14 mouse cellular contexts compared by ENCODE assay signal in genomic region chr9:59249359-59249758, GRCm38 (mm10). TPM values are rescaled to one million over a fixed set of nuclear protein-coding genes. Genes with fewer than 3 reads are reported as not detected.
A peak's percentile ranks its signal among the peaks of the same experiment; 100 is the strongest.
DNase-seq lines count a peak whose midpoint lies in the region; ATAC-seq lines count a peak whose summit lies in the region.
"Had no signal": no experiment of that assay in that cellular context is flagged by ENCODE, and none has a peak within 500 bp of the region (broad histone marks: within the 10 kb centered on the region; RNA-seq: fewer than 3 reads in every experiment).

No protein-coding gene starts in this region.

- H3K9me3 ChIP-seq in hindbrain, embryonic 14.5 days (ENCODE audit: control insufficient read depth, low read length) = no peaks in the 10 kb centered on the region
- no peaks in the 10 kb centered on the region for H3K9me3 ChIP-seq in hindbrain, embryonic 12.5 days (replicated peaks)
- no peaks in the 10 kb centered on the region for H3K9me3 ChIP-seq in lung, embryonic 16.5 days (ENCODE audit: control insufficient read depth, low read length)
- no peaks in the 10 kb centered on the region for H3K9me3 ChIP-seq in embryonic facial prominence, embryonic 14.5 days (ENCODE audit: control insufficient read depth, low read length)
- H3K9me3 ChIP-seq: lung, embryonic 15.5 days; neural tube, embryonic 12.5 days had no signal

- ATAC-seq in hindbrain, embryonic 14.5 days (ENCODE audit: low FRiP score) = no peak
- no peak for ATAC-seq in hindbrain, embryonic 12.5 days (ENCODE audit: low FRiP score)
- peak; percentile 61; the same call in 1 of the 2 replicates for ATAC-seq in lung, embryonic 16.5 days (ENCODE audit: low read depth)
- no peak for ATAC-seq in embryonic facial prominence, embryonic 14.5 days (ENCODE audit: low read depth)

- 0 out of 2 replicates have a peak, but pooled peaks cover 10% of the 10 kb centered on the region for H3K4me1 ChIP-seq in hindbrain, embryonic 14.5 days (replicated peaks; ENCODE audit: control insufficient read depth, insufficient read depth, low read length)
- H3K4me1 ChIP-seq in hindbrain, embryonic 12.5 days = peaks cover 13% of the 10 kb centered on the region
- peaks cover 6% of the 10 kb centered on the region; the same call in 1 of the 2 replicates for H3K4me1 ChIP-seq in lung, embryonic 16.5 days (replicated peaks; ENCODE audit: control insufficient read depth, insufficient read depth, low read length)
- H3K4me1 ChIP-seq in embryonic facial prominence, embryonic 14.5 days (ENCODE audit: control insufficient read depth, insufficient read depth, low read length) = 0 out of 2 replicates have a peak, but pooled peaks cover 13% of the 10 kb centered on the region

- no peak for DNase-seq in hindbrain, embryonic 14.5 days (ENCODE audit: low spot score)
- no peak for DNase-seq in lung, postnatal 36 days
- DNase-seq in adipocyte (ENCODE audit: low spot score) = peak; percentile 56
- peak; percentile 41 for DNase-seq in embryonic facial prominence, embryonic 14.5 days (ENCODE audit: low spot score)
- no peak for DNase-seq in right cerebral cortex, postnatal 4 days
- DNase-seq: adrenal gland, postnatal 14 days; cerebellum, adult 9-11 months; heart, adult 18-20 months; kidney, adult 9 months; liver had no signal

- H3K36me3 ChIP-seq in hindbrain, embryonic 14.5 days (replicated peaks; ENCODE audit: control insufficient read depth, insufficient read depth) = no peaks in the 10 kb centered on the region
- no peaks in the 10 kb centered on the region for H3K36me3 ChIP-seq in hindbrain, embryonic 12.5 days
- no peaks in the 10 kb centered on the region for H3K36me3 ChIP-seq in lung, embryonic 16.5 days (ENCODE audit: control insufficient read depth, insufficient read depth, low read length)
- no peaks in the 10 kb centered on the region for H3K36me3 ChIP-seq in embryonic facial prominence, embryonic 14.5 days (ENCODE audit: control insufficient read depth, insufficient read depth, low read length)
- H3K36me3 ChIP-seq: lung, embryonic 15.5 days; neural tube, embryonic 12.5 days had no signal

- H3K9ac ChIP-seq in hindbrain, embryonic 14.5 days = no peak overlapping the region
- H3K9ac ChIP-seq in hindbrain, embryonic 12.5 days = no peak overlapping the region
- no peak overlapping the region for H3K9ac ChIP-seq in lung, embryonic 16.5 days (ENCODE audit: low read length)
- H3K9ac ChIP-seq in embryonic facial prominence, embryonic 14.5 days (ENCODE audit: low read depth, low read length) = no peak overlapping the region
- H3K9ac ChIP-seq: lung, embryonic 15.5 days; neural tube, embryonic 12.5 days had no signal

- no peak overlapping the region for H3K4me3 ChIP-seq in hindbrain, embryonic 14.5 days (replicated peaks; ENCODE audit: low read length)
- H3K4me3 ChIP-seq in hindbrain, embryonic 12.5 days = no peak overlapping the region
- H3K4me3 ChIP-seq in lung, embryonic 16.5 days (ENCODE audit: low read length) = no peak overlapping the region
- H3K4me3 ChIP-seq in embryonic facial prominence, embryonic 14.5 days (ENCODE audit: low read depth, low read length) = no peak overlapping the region
- H3K4me3 ChIP-seq: lung, embryonic 15.5 days; neural tube, embryonic 12.5 days had no signal

- 0 out of 2 replicates have a peak overlapping the region, but pooled peaks have one; percentile 2 for H3K4me2 ChIP-seq in hindbrain, embryonic 14.5 days (replicated peaks)
- no peak overlapping the region for H3K4me2 ChIP-seq in hindbrain, embryonic 12.5 days (replicated peaks)
- no peak overlapping the region for H3K4me2 ChIP-seq in lung, embryonic 16.5 days (ENCODE audit: low read depth, low read length)
- H3K4me2 ChIP-seq in embryonic facial prominence, embryonic 14.5 days (ENCODE audit: low read depth, low read length) = no peak overlapping the region
- H3K4me2 ChIP-seq: lung, embryonic 15.5 days; neural tube, embryonic 12.5 days had no signal

- no peak overlapping the region for H3K27ac ChIP-seq in hindbrain, embryonic 14.5 days
- no peak overlapping the region for H3K27ac ChIP-seq in hindbrain, embryonic 12.5 days
- no peak overlapping the region for H3K27ac ChIP-seq in lung, embryonic 16.5 days (ENCODE audit: low read length)
- H3K27ac ChIP-seq in embryonic facial prominence, embryonic 14.5 days (replicated peaks; ENCODE audit: low read depth, low read length) = no peak overlapping the region
- H3K27ac ChIP-seq: lung, embryonic 15.5 days; neural tube, embryonic 12.5 days had no signal

- WGBS in hindbrain, embryonic 14.5 days = 81% methylated on average over 3 of the region's 3 CpGs
- 74% methylated on average over 3 of the region's 3 CpGs for WGBS in hindbrain, embryonic 12.5 days
- WGBS in lung, embryonic 16.5 days = 45% methylated on average over 3 of the region's 3 CpGs
- WGBS in embryonic facial prominence, embryonic 14.5 days = 73% methylated on average over 3 of the region's 3 CpGs

- no peaks in the 10 kb centered on the region for H3K27me3 ChIP-seq in hindbrain, embryonic 14.5 days (ENCODE audit: control insufficient read depth, insufficient read depth, low read length)
- H3K27me3 ChIP-seq in hindbrain, embryonic 12.5 days = no peaks in the 10 kb centered on the region
- no peaks in the 10 kb centered on the region for H3K27me3 ChIP-seq in lung, embryonic 16.5 days (ENCODE audit: control insufficient read depth, insufficient read depth, low read depth, low read length)
- no peaks in the 10 kb centered on the region for H3K27me3 ChIP-seq in embryonic facial prominence, embryonic 14.5 days (replicated peaks; ENCODE audit: control insufficient read depth, insufficient read depth, low read length)
- H3K27me3 ChIP-seq: lung, embryonic 15.5 days; neural tube, embryonic 12.5 days had no signal

RNA-seq across cellular contexts. Expression of gene Adpgk, which starts 42.0 kb away (rescaled TPM):
- polyA plus RNA-seq in hindbrain, embryonic 14.5 days (2014; fragmentation: Nextera tagmentation; extraction: Ambion mirVana) = 26.8 and 27.5 TPM in 2 replicates
- polyA plus RNA-seq in hindbrain, embryonic 12.5 days (2016; fragmentation: Nextera tagmentation; extraction: Ambion mirVana) = 35.3 and 38.0 TPM in 2 replicates
- polyA plus RNA-seq in lung, embryonic 16.5 days (2015; fragmentation: Nextera tagmentation; extraction: Ambion mirVana) = 34.5 and 38.3 TPM in 2 replicates
- polyA plus RNA-seq in embryonic facial prominence, embryonic 14.5 days (2014; fragmentation: Nextera tagmentation; extraction: Ambion mirVana) = 50.9 and 51.7 TPM in 2 replicates

Comparison
In these comparisons a context has a peak if more than half of its experiments do, and no peak if none do; other contexts are left out.
1. DNase-seq: peak in adipocyte (single experiment) and embryonic facial prominence, embryonic 14.5 days (single experiment); none in hindbrain, embryonic 14.5 days (single experiment), lung, postnatal 36 days (single experiment) and right cerebral cortex, postnatal 4 days (single experiment).